Mouse (Mus musculus): ENCODE measurements around the gene March10.
A peak's percentile ranks its signal among the peaks of the same experiment; 100 is the strongest.

The March10 gene

GRCm38 (mm10) chr11:105465488-105465887 is 9.0 kb upstream of the March10 start:
- no peak for DNase-seq (ENCODE audit: low spot score)

GRCm38 (mm10) chr11:105464430-105464967 is 8.0 kb upstream of the March10 start:
- DNase-seq (ENCODE audit: low spot score) = no peak

- no peak for DNase-seq (ENCODE audit: low spot score)
Observed at GRCm38 (mm10) chr11:105459900-105460299, 3.4 kb upstream of the March10 start.

- no peak for DNase-seq (ENCODE audit: low spot score)
Observed at GRCm38 (mm10) chr11:105457041-105457440, 506 bp upstream of the March10 start.

- DNase-seq (ENCODE audit: low spot score) = no peak
Observed at GRCm38 (mm10) chr11:105455118-105455517, 1.4 kb downstream of the March10 start.

- DNase-seq (ENCODE audit: low spot score) = no peak
Observed at GRCm38 (mm10) chr11:105453084-105453483, 3.5 kb downstream of the March10 start.

GRCm38 (mm10) chr11:105452504-105452903 is 4.0 kb downstream of the March10 start:
- DNase-seq (ENCODE audit: low spot score) = no peak

GRCm38 (mm10) chr11:105451553-105452135 is 4.9 kb downstream of the March10 start:
- peak; percentile 49 for DNase-seq (ENCODE audit: low spot score)

- DNase-seq (ENCODE audit: low spot score) = no peak
Observed at GRCm38 (mm10) chr11:105449581-105450315, 6.8 kb downstream of the March10 start.

GRCm38 (mm10) chr11:105447661-105448060 is 8.9 kb downstream of the March10 start:
- no peak for DNase-seq (ENCODE audit: low spot score)

GRCm38 (mm10) chr11:105446221-105446620 is 10.3 kb downstream of the March10 start:
- no peak for DNase-seq (ENCODE audit: low spot score)

GRCm38 (mm10) chr11:105445741-105446140 is 10.8 kb downstream of the March10 start:
- DNase-seq (ENCODE audit: low spot score) = no peak

GRCm38 (mm10) chr11:105444929-105445328 is 11.6 kb downstream of the March10 start:
- DNase-seq (ENCODE audit: low spot score) = no peak

GRCm38 (mm10) chr11:105443505-105443904 is 13.0 kb downstream of the March10 start:
- DNase-seq (ENCODE audit: low spot score) = no peak

- DNase-seq (ENCODE audit: low spot score) = no peak
Observed at GRCm38 (mm10) chr11:105439796-105440195, 16.7 kb downstream of the March10 start.

- no peak for DNase-seq (ENCODE audit: low spot score)
Observed at GRCm38 (mm10) chr11:105438907-105439306, 17.6 kb downstream of the March10 start.

- no peak for DNase-seq (ENCODE audit: low spot score)
Observed at GRCm38 (mm10) chr11:105426441-105426840, 30.1 kb downstream of the March10 start.

- DNase-seq (ENCODE audit: low spot score) = no peak
Observed at GRCm38 (mm10) chr11:105424643-105425042, 31.9 kb downstream of the March10 start.

- no peak for DNase-seq (ENCODE audit: low spot score)
Observed at GRCm38 (mm10) chr11:105420671-105421450, 35.7 kb downstream of the March10 start.

- no peak for DNase-seq (ENCODE audit: low spot score)
Observed at GRCm38 (mm10) chr11:105419946-105420345, 36.6 kb downstream of the March10 start.

- no peak for DNase-seq (ENCODE audit: low spot score)
Observed at GRCm38 (mm10) chr11:105414009-105414408, 42.5 kb downstream of the March10 start.

GRCm38 (mm10) chr11:105409408-105409807 is 47.1 kb downstream of the March10 start:
- DNase-seq (ENCODE audit: low spot score) = no peak
